Mouse (Mus musculus): ENCODE measurements around the gene Htra1. TPM values are rescaled to one million over a fixed set of nuclear protein-coding genes. Genes with fewer than 3 reads are reported as not detected.

Gene Htra1
- polyA plus RNA-seq, 1 experiment from 2014 or later, result 20.4 TPM

DNA sequence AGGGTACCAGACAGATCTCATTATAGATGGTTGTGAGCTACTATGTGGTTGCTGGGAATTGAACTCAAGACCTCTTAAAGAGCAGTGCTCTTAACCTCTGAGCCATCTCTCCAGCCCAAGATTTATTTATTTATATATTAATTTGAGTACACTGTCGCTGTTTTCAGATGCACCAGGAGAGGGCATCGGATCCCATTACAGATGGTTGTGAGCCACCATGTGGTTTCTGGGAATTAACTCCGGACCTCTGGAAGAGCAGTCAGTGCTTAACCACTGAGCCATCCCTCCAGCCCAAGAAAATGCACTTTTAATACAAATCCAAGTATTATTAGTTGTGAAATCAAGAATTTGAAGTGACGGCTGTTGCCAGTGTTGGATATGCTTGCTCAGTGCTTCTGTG is 37.5 kb upstream of the Htra1 start:
- no peaks in the 10 kb centered on the region; the same call in 1 of the 2 replicates for H3K36me3 ChIP-seq (ENCODE audit: control insufficient read depth, insufficient read depth)
- H3K4me3 ChIP-seq (replicated peaks; ENCODE audit: low read length), result no peak overlapping the region
- H3K9me3 ChIP-seq (ENCODE audit: control insufficient read depth, low read length), result no peaks in the 10 kb centered on the region
- 79% methylated on average over 4 of the region's 4 CpGs for WGBS
- no peak overlapping the region for H3K9ac ChIP-seq (replicated peaks; ENCODE audit: low read depth, low read length)
- no peaks in the 10 kb centered on the region for H3K27me3 ChIP-seq (replicated peaks; ENCODE audit: control insufficient read depth, insufficient read depth, low read length)
- H3K27ac ChIP-seq (ENCODE audit: low read length), result no peak overlapping the region
- no peak overlapping the region for H3K4me2 ChIP-seq (ENCODE audit: low read length)
- no peak for ATAC-seq
- no peaks in the 10 kb centered on the region for H3K4me1 ChIP-seq (replicated peaks; ENCODE audit: control insufficient read depth, insufficient read depth, low read length)

DNA sequence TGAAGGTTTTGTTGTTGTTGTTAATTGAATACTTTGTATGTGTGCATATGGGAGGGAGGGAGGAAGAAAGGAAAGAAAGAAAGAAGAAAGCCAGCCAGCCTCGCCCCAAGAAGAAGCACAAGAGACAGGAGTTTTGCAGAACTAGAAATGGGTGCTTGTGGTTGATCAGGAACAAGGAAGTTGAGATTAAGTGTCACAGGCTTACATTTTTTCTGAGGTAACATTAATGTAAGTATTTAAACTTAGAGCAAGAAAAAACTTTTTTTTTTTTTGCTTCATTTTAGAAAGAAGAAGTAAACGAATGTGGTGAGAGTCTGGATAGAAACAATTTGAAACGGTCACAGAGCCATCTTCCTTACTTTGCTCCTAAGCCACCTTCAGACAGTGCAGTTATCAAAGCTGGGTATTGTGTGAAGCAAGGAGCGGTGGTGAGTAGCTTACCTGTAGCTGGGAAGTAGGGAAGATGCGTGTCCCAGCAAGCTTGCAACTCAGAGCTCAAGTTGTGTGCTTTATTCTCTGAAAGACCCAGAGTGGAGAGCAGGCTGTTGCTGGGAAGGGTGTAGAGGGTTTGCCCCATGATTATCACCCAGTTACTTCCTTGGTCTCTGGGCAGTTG is 35.6 kb upstream of the Htra1 start:
- 94% methylated on average over 5 of the region's 5 CpGs for WGBS
- no peak for ATAC-seq
- H3K27me3 ChIP-seq (replicated peaks; ENCODE audit: control insufficient read depth, insufficient read depth, low read length), result no peaks in the 10 kb centered on the region
- no peak overlapping the region for H3K9ac ChIP-seq (replicated peaks; ENCODE audit: low read depth, low read length)
- H3K4me3 ChIP-seq (replicated peaks; ENCODE audit: low read length), result no peak overlapping the region
- H3K36me3 ChIP-seq (ENCODE audit: control insufficient read depth, insufficient read depth), result no peaks in the 10 kb centered on the region; the same call in 1 of the 2 replicates
- H3K4me1 ChIP-seq (replicated peaks; ENCODE audit: control insufficient read depth, insufficient read depth, low read length), result no peaks in the 10 kb centered on the region
- no peaks in the 10 kb centered on the region for H3K9me3 ChIP-seq (ENCODE audit: control insufficient read depth, low read length)
- no peak overlapping the region for H3K27ac ChIP-seq (ENCODE audit: low read length)
- H3K4me2 ChIP-seq (ENCODE audit: low read length), result no peak overlapping the region

DNA sequence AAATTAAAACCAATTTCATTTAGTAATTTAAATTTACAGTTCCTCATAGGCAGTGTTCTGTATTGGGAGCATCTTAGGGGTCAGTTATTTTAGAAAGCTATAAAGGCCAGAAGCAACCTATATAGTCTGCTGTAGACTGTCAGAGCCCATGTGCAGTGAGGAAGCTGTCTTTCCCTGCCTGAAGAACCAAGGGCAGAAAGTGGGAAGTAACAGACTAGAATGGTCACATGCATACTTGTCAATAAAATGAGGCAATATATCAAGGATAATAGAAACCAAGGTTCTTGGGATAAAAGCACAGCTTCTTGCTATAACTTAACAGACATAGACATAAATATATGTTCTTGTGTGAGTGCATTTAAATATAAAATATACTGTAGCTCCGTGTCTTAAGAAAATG is 33.0 kb upstream of the Htra1 start:
- no peak for ATAC-seq
- no peak overlapping the region for H3K4me3 ChIP-seq (replicated peaks; ENCODE audit: low read length)
- no peaks in the 10 kb centered on the region; the same call in 1 of the 2 replicates for H3K36me3 ChIP-seq (ENCODE audit: control insufficient read depth, insufficient read depth)
- H3K27me3 ChIP-seq (replicated peaks; ENCODE audit: control insufficient read depth, insufficient read depth, low read length), result no peaks in the 10 kb centered on the region
- H3K4me1 ChIP-seq (replicated peaks; ENCODE audit: control insufficient read depth, insufficient read depth, low read length), result no peaks in the 10 kb centered on the region
- 98% methylated on average over 1 of the region's 1 CpGs for WGBS
- H3K9me3 ChIP-seq (ENCODE audit: control insufficient read depth, low read length), result no peaks in the 10 kb centered on the region
- H3K27ac ChIP-seq (ENCODE audit: low read length), result no peak overlapping the region
- H3K9ac ChIP-seq (replicated peaks; ENCODE audit: low read depth, low read length), result no peak overlapping the region
- no peak overlapping the region for H3K4me2 ChIP-seq (ENCODE audit: low read length)

DNA sequence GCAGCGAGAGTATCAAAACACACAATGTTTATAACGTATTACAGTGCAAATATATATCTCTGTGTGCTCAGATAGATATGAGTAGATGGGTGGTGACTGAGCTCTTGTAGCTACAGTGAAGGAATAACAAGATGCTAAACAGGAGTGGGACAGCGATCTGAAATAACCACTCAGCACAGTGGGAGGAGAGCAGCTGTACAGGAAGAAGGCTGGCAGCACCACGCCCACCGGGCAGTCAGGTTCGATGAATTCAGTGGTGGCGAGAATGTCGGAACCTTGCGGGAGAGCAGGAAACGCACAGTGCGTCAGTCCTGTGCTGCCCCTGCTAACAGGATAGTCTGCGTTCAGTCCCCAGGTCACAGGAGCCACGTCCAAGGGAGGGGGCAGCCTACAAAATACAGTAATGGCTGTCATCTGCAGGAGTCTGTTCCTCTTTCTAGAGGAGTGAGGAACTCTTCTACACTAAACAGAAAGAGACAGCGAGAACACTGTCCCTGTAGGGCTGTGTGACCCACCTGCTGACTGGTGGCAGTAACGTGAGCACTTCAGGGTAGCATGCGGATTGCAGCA is 32.3 kb upstream of the Htra1 start:
- no peak overlapping the region for H3K4me3 ChIP-seq (replicated peaks; ENCODE audit: low read length)
- H3K27me3 ChIP-seq (replicated peaks; ENCODE audit: control insufficient read depth, insufficient read depth, low read length), result no peaks in the 10 kb centered on the region
- no peaks in the 10 kb centered on the region for H3K9me3 ChIP-seq (ENCODE audit: control insufficient read depth, low read length)
- 86% methylated on average over 16 of the region's 16 CpGs for WGBS
- no peak for ATAC-seq
- no peaks in the 10 kb centered on the region; the same call in 1 of the 2 replicates for H3K36me3 ChIP-seq (ENCODE audit: control insufficient read depth, insufficient read depth)
- H3K9ac ChIP-seq (replicated peaks; ENCODE audit: low read depth, low read length), result no peak overlapping the region
- no peaks in the 10 kb centered on the region for H3K4me1 ChIP-seq (replicated peaks; ENCODE audit: control insufficient read depth, insufficient read depth, low read length)
- H3K4me2 ChIP-seq (ENCODE audit: low read length), result no peak overlapping the region
- H3K27ac ChIP-seq (ENCODE audit: low read length), result no peak overlapping the region

- H3K4me1 ChIP-seq (replicated peaks; ENCODE audit: control insufficient read depth, insufficient read depth, low read length), result no peaks in the 10 kb centered on the region
- H3K4me3 ChIP-seq (replicated peaks; ENCODE audit: low read length), result no peak overlapping the region
- H3K9ac ChIP-seq (replicated peaks; ENCODE audit: low read depth, low read length), result no peak overlapping the region
- H3K4me2 ChIP-seq (ENCODE audit: low read length), result no peak overlapping the region
- H3K27ac ChIP-seq (ENCODE audit: low read length), result no peak overlapping the region
- no peaks in the 10 kb centered on the region for H3K9me3 ChIP-seq (ENCODE audit: control insufficient read depth, low read length)
- H3K27me3 ChIP-seq (replicated peaks; ENCODE audit: control insufficient read depth, insufficient read depth, low read length), result no peaks in the 10 kb centered on the region
- WGBS, result 90% methylated on average over 13 of the region's 13 CpGs
- ATAC-seq, result no peak
- H3K36me3 ChIP-seq (ENCODE audit: control insufficient read depth, insufficient read depth), result no peaks in the 10 kb centered on the region
These were observed 31.1 kb upstream of the Htra1 start for GRCm38 (mm10) chr7:130904571-130905365.

DNA sequence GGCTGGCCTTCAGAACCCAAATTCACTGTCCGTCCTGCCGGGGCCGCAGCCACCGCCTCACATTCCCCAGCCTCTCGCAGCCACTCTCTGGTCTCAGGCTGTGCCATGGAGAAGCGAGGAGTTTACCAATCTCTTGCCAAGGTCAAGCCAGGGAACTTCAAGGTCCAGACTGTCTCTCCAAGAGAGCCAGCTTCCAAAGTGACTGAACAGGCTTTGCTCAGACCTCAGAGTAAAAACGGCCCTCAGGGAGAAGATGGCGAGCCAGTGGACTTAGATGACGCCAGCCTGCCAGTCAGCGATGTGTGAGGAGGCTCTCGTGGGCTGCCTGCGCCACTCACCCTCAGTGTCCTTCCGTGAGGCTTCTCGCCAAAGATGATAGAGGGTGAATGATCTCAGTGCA is 25.1 kb upstream of the Htra1 start:
- Histone ChIP-seq H3K9me3 (ENCODE audit: control insufficient read depth, low read length) (no peaks in the 10 kb centered on the region), H3K27ac (ENCODE audit: low read length) (no peak overlapping the region), H3K27me3 (replicated peaks; ENCODE audit: control insufficient read depth, insufficient read depth, low read length) (no peaks in the 10 kb centered on the region), H3K4me2 (ENCODE audit: low read length) (no peak overlapping the region), H3K9ac (replicated peaks; ENCODE audit: low read depth, low read length) (no peak overlapping the region), H3K36me3 (ENCODE audit: control insufficient read depth, insufficient read depth) (peaks cover 4% of the 10 kb centered on the region; the same call in 1 of the 2 replicates), H3K4me3 (replicated peaks; ENCODE audit: low read length) (no peak overlapping the region), H3K4me1 (replicated peaks; ENCODE audit: control insufficient read depth, insufficient read depth, low read length) (no peaks in the 10 kb centered on the region)
- 93% methylated on average over 14 of the region's 14 CpGs for WGBS
- no peak for ATAC-seq

DNA sequence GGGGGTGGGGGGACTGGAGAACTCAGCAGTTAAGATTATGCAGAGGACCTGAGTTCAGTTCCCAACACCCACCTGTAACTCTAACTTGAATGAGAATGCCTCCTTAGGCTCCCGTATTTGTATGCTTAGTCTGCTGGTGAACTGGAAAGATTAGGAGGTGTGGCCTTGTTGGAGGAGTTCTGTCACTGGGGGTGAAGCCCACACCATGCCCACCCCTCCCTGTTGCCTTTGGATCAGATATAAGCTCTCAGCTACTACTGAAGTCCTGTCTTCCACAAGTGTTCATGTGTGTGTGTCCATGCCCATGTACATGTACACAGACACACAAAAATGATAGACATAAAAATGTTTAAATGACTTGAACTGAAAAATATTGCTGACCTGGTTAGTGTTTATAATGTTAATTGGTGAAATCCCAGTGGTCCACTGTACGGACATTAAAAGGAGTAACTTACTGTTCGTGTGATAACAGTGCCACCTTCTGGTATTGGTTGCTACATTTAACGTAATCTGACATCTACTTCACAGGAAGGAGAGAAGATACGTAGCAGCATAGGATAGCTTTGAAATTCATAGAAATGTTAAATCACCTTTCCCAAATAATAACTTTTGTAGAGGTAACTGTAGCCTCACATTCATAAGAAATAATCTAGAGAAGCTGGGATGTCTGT is 21.1 kb upstream of the Htra1 start:
- Histone ChIP-seq H3K36me3 (ENCODE audit: control insufficient read depth, insufficient read depth) (peaks cover 4% of the 10 kb centered on the region; the same call in 1 of the 2 replicates), H3K4me3 (replicated peaks; ENCODE audit: low read length) (no peak overlapping the region), H3K27ac (ENCODE audit: low read length) (no peak overlapping the region), H3K27me3 (replicated peaks; ENCODE audit: control insufficient read depth, insufficient read depth, low read length) (no peaks in the 10 kb centered on the region), H3K4me2 (ENCODE audit: low read length) (no peak overlapping the region), H3K9ac (replicated peaks; ENCODE audit: low read depth, low read length) (no peak overlapping the region), H3K9me3 (ENCODE audit: control insufficient read depth, low read length) (no peaks in the 10 kb centered on the region), H3K4me1 (replicated peaks; ENCODE audit: control insufficient read depth, insufficient read depth, low read length) (no peaks in the 10 kb centered on the region)
- WGBS, result 42% methylated on average over 5 of the region's 5 CpGs
- ATAC-seq, result peak; percentile 50; the same call in 1 of the 2 replicates

GRCm38 (mm10) chr7:130918260-130918659 is 17.7 kb upstream of the Htra1 start:
- no peak overlapping the region for H3K4me2 ChIP-seq (ENCODE audit: low read length)
- no peaks in the 10 kb centered on the region for H3K4me1 ChIP-seq (replicated peaks; ENCODE audit: control insufficient read depth, insufficient read depth, low read length)
- no peak for ATAC-seq
- 30% methylated on average over 2 of the region's 2 CpGs for WGBS
- H3K9me3 ChIP-seq (ENCODE audit: control insufficient read depth, low read length), result no peaks in the 10 kb centered on the region
- H3K9ac ChIP-seq (replicated peaks; ENCODE audit: low read depth, low read length), result no peak overlapping the region
- no peak overlapping the region for H3K4me3 ChIP-seq (replicated peaks; ENCODE audit: low read length)
- H3K27me3 ChIP-seq (replicated peaks; ENCODE audit: control insufficient read depth, insufficient read depth, low read length), result no peaks in the 10 kb centered on the region
- peaks cover 2% of the 10 kb centered on the region; the same call in 1 of the 2 replicates for H3K36me3 ChIP-seq (ENCODE audit: control insufficient read depth, insufficient read depth)
- no peak overlapping the region for H3K27ac ChIP-seq (ENCODE audit: low read length)

Measured in forebrain, embryonic 16.5 days (tissue).